In genomic region chr2:135990686-135991085, GRCm38 (mm10) we compare ENCODE assay signal across 4 mouse cellular contexts.
DNase-seq lines count a peak whose midpoint lies in the region.
"Not testable (repeated sequence)": the region's sequence is repeated elsewhere in the genome, so short reads cannot be mapped to it uniquely, and the experiment has no call there.

No protein-coding gene starts in this region.

- H3K27me3 ChIP-seq in heart, embryonic 10.5 days (ENCODE audit: insufficient read depth, poor library complexity, severe bottlenecking), result not testable (repeated sequence)

- H3K4me3 ChIP-seq in heart, embryonic 10.5 days, result not testable (repeated sequence)

- H3K36me3 ChIP-seq in heart, embryonic 10.5 days, result not testable (repeated sequence)

- H3K9me3 ChIP-seq in heart, embryonic 10.5 days, result not testable (repeated sequence)

- H3K4me1 ChIP-seq in heart, embryonic 10.5 days, result not testable (repeated sequence)

- H3K27ac ChIP-seq in heart, embryonic 10.5 days, result not testable (repeated sequence)

- 50% methylated on average over 10 of the region's 10 CpGs for WGBS in heart, embryonic 10.5 days

- DNase-seq in R1 (ENCODE audit: low read depth, low spot score) (peak; percentile 54), ZHBTc4 (ENCODE audit: low read depth, low spot score) (peak; percentile 13)
- DNase-seq in heart, adult 11 months, result peak; percentile 56
- DNase-seq in heart, embryonic 10.5 days (ENCODE audit: low spot score), result peak; percentile 43
